Mouse (Mus musculus) retina, postnatal 7 days (tissue): ENCODE measurements around the gene Thrap3.
"Not testable (repeated sequence)": the region's sequence is repeated elsewhere in the genome, so short reads cannot be mapped to it uniquely, and the experiment has no call there.

Experiments
- DNase-seq: peaks from one replicate; pipeline ENCODE4 v3.0.0-alpha.2; 2012; ENCODE audit warnings: low read depth, low spot score

The Thrap3 gene

GRCm38 (mm10) chr4:126219540-126219939 is 17.0 kb upstream of the Thrap3 start:
- DNase-seq: not testable (repeated sequence)

- DNase-seq: no peak
Measured at GRCm38 (mm10) chr4:126217771-126218170, 15.2 kb upstream of the Thrap3 start.

- no peak for DNase-seq
Measured at GRCm38 (mm10) chr4:126207081-126207480, 4.5 kb upstream of the Thrap3 start.

GRCm38 (mm10) chr4:126205386-126205785 is 2.8 kb upstream of the Thrap3 start:
- no peak for DNase-seq

GRCm38 (mm10) chr4:126204661-126205230 is 2.2 kb upstream of the Thrap3 start:
- no peak for DNase-seq

- DNase-seq: no peak
Measured at GRCm38 (mm10) chr4:126204016-126204415, 1.5 kb upstream of the Thrap3 start.

GRCm38 (mm10) chr4:126203336-126203895 is 856 bp upstream of the Thrap3 start:
- DNase-seq: no peak

- no peak for DNase-seq
Measured at GRCm38 (mm10) chr4:126201514-126202302, 852 bp downstream of the Thrap3 start.

- DNase-seq: no peak
Measured at GRCm38 (mm10) chr4:126200656-126201055, 1.9 kb downstream of the Thrap3 start.

- DNase-seq: no peak
Measured at GRCm38 (mm10) chr4:126200036-126200435, 2.5 kb downstream of the Thrap3 start.

- no peak for DNase-seq
Measured at GRCm38 (mm10) chr4:126199556-126199955, 3.0 kb downstream of the Thrap3 start.

- DNase-seq: no peak
Measured at GRCm38 (mm10) chr4:126197485-126197884, 5.1 kb downstream of the Thrap3 start.

- DNase-seq: no peak
Measured at GRCm38 (mm10) chr4:126194916-126195315, 7.6 kb downstream of the Thrap3 start.

- no peak for DNase-seq
Measured at GRCm38 (mm10) chr4:126194216-126194615, 8.3 kb downstream of the Thrap3 start.

GRCm38 (mm10) chr4:126190636-126191035 is 11.9 kb downstream of the Thrap3 start:
- DNase-seq: no peak

GRCm38 (mm10) chr4:126187096-126187495 is 15.5 kb downstream of the Thrap3 start:
- no peak for DNase-seq

- DNase-seq: no peak
Measured at GRCm38 (mm10) chr4:126183034-126183433, 19.5 kb downstream of the Thrap3 start.

GRCm38 (mm10) chr4:126181170-126181957 is 21.2 kb downstream of the Thrap3 start:
- DNase-seq: peak; percentile 47

- not testable (repeated sequence) for DNase-seq
Measured at GRCm38 (mm10) chr4:126175980-126176379, 26.6 kb downstream of the Thrap3 start.

- no peak for DNase-seq
Measured at GRCm38 (mm10) chr4:126173800-126174199, 28.8 kb downstream of the Thrap3 start.

- DNase-seq: not testable (repeated sequence)
Measured at GRCm38 (mm10) chr4:126170737-126171136, 31.8 kb downstream of the Thrap3 start.

GRCm38 (mm10) chr4:126168851-126169250 is 33.7 kb downstream of the Thrap3 start:
- DNase-seq: no peak
